Mouse (Mus musculus): ENCODE results near the gene Psg23.
"Not testable (repeated sequence)": the region's sequence is repeated elsewhere in the genome, so short reads cannot be mapped to it uniquely, and the experiment has no call there.

Gene Psg23

GRCm38 (mm10) chr7:18616401-18616800 lies at the start of gene Psg23:
Psg23 (minus strand) TSS chr7:18616501.
- DNase-seq (ENCODE audit: low spot score): not testable (repeated sequence)

- not testable (repeated sequence) for DNase-seq (ENCODE audit: low spot score)
Observed at GRCm38 (mm10) chr7:18656625-18657024, 40.3 kb upstream of the Psg23 start, which contains the start of gene Psg21. Psg21 (minus strand) TSS chr7:18656725.

- not testable (repeated sequence) for DNase-seq (ENCODE audit: low spot score)
Observed at GRCm38 (mm10) chr7:18626921-18627320, 10.6 kb upstream of the Psg23 start.

GRCm38 (mm10) chr7:18567205-18567604 lies 49.1 kb downstream of the Psg23 start, which contains the start of gene Psg27:
Psg27 (minus strand) TSS chr7:18567305.
- DNase-seq (ENCODE audit: low spot score): no peak

GRCm38 (mm10) chr7:18559850-18560249 lies 56.5 kb downstream of the Psg23 start:
- DNase-seq (ENCODE audit: low spot score): no peak

Measured in c-Kit-positive CD71-positive TER-119-positive erythroid progenitor cells, embryonic 14.5 days (primary cell).